Mouse (Mus musculus) effector memory CD4-positive, alpha-beta T cell, adult 7 months (primary cell): ENCODE results near the gene 1700049E17Rik2. TPM values are rescaled to one million over a fixed set of nuclear protein-coding genes. Genes with fewer than 3 reads are reported as not detected.

ENCODE experiments used
- polyA plus RNA-seq: library from polyadenylated mRNA; unstranded; fragments of 100-300 nt; shearing (Covaris generic); gene quantifications from one replicate; pipeline ENCODE4 v1.2.1, GENCODE M21; 2017

Gene 1700049E17Rik2
- polyA plus RNA-seq: not detected

DNA sequence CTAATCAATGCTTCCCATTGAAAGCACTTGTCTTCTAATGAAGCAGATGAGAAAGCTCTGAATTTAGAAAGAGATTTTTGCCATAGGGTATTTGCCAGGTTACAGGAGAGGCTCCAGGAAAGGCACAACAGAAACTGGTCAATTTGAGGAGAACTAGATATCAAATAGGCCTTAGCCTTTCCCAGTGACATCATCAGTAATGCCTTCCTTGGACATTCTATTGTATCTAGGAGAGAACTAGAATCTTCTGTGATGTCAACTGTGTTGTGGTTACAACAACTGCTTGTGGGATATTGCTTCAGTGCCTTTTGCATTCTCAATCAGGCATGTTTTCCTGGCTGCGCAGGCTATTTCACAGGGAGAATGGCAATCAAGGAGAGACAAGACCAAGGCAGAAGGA, at the start of gene 1700049E17Rik2:
1700049E17Rik2 (plus strand) TSS at position 301 of the 400 bp plus-strand sequence.

DNA sequence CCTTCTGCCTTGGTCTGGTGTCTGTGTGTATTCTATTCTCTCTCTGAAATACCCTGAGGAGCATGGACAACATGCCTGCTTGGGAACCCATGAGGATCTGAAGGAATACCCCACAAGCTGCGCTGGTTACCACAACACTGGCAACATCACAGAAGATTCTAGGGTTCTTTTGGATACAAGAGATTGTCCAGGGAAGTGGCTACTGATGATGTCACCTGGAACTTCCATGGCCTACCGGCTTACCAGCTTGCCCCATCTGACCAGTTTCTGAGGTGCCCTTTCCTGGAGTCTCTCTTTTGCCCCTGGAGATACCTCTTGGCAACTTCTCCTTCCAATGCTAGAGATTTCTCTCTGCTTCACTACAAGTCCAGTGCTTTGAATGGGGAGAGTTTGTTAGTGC, 17.5 kb upstream of the 1700049E17Rik2 start, which contains the start of gene Gm7970:
Gm7970 (minus strand) TSS at position 101 of the 400 bp plus-strand sequence.

DNA sequence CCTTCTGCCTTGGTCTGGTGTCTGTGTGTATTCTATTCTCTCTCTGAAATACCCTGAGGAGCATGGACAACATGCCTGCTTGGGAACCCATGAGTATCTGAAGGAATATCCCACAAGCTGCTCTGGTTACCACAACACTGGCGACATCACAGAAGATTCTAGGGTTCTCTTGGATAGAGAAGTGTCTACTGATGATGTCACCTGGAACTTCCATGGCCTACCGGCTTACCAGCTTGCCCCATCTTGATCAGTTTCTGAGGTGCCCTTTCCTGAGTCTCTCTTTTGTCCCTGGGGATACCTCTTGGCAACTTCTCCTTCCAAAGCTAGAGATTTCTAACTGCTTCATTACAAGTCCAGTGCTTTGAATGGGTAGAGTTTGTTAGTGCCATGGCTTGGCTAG, 51.5 kb downstream of the 1700049E17Rik2 start, which contains the start of gene Gm3072:
Gm3072 (minus strand) TSS at position 101 of the 400 bp plus-strand sequence.

Other genes with a start within 250 kb of the 1700049E17Rik2 start
- 0.24 TPM for gene Gm5798, start 224.6 kb upstream of the 1700049E17Rik2 start, polyA plus RNA-seq
- not detected for gene Gm7945, start 186.8 kb upstream of the 1700049E17Rik2 start, polyA plus RNA-seq
- not detected for gene Gm6482, start 164.9 kb upstream of the 1700049E17Rik2 start, polyA plus RNA-seq
- gene Gm7954, start 119.7 kb upstream of the 1700049E17Rik2 start, polyA plus RNA-seq: not detected
- not detected for gene Gm3486, start 83.7 kb upstream of the 1700049E17Rik2 start, polyA plus RNA-seq
- not detected for gene Gm7970, start 17.6 kb upstream of the 1700049E17Rik2 start, polyA plus RNA-seq
- not detected for gene Gm3072, start 51.4 kb downstream of the 1700049E17Rik2 start, polyA plus RNA-seq
- not detected for gene Gm3676, start 73.3 kb downstream of the 1700049E17Rik2 start, polyA plus RNA-seq
- gene Gm8068, start 128.7 kb downstream of the 1700049E17Rik2 start, polyA plus RNA-seq: not detected
- not detected for gene Gm7929, start 177.4 kb downstream of the 1700049E17Rik2 start, polyA plus RNA-seq
- gene Gm47189, start 199.2 kb downstream of the 1700049E17Rik2 start, polyA plus RNA-seq: not detected